Mouse (Mus musculus) 416B (cell line): ENCODE measurements around the gene Rcor3.
A peak's percentile ranks its signal among the peaks of the same experiment; 100 is the strongest.

ENCODE experiments used
- DNase-seq: peaks from one replicate; pipeline ENCODE4 v3.0.0; 2011; ENCODE audit warnings: low read depth

Gene Rcor3

DNA sequence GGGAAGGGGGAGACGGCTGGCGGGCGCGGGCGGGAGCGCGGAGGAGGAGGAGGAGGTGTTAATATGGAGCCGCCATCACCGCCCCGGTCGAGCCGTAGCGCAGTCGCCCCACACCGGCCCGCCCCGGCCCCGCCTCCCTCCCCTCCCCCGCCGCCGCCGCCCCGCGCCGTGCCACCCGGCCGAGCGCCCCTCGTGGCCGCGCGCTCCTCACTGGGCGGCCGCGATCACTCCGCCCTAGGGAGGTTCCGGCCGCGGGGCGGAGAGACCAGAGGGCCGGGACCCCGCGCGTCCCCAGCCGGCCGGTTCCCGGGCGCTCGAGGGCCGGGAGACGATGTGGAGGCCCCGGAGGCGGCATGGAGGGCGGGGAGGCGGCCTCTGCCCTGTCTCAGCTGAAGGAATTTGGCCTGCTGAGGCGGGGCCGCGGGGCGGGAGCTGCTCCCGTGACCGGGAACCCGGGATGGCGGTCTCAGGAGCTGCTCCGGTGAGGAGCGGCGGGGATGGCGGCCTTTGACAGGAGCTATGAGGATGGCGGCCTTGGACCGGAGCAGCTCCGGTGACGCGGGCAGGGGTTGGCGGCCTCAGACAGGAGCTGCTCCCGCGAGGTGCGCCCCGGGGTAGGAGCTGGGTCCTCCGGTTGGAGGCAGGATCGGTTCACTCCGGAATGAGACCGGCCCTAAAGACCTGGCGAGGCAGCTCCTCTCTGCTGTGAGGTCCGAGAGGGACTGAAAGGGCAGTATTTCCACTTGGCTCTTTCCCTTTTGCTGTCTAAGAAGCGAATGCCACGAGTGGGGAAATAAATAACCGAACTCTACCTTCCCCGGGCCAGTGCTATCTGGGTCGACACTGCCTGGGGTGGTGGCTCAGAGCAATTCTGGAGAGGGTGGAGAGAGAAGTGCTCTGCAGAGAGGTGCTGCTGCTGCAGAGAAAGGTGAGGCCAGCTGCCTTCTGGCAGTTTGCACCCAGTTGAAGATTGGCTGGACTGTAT is at the start of gene Rcor3:
Gene Rcor3, minus strand, starts transcription at position 137 of the 985 bp plus-strand sequence.
- DNase-seq = peak; percentile 63

DNA sequence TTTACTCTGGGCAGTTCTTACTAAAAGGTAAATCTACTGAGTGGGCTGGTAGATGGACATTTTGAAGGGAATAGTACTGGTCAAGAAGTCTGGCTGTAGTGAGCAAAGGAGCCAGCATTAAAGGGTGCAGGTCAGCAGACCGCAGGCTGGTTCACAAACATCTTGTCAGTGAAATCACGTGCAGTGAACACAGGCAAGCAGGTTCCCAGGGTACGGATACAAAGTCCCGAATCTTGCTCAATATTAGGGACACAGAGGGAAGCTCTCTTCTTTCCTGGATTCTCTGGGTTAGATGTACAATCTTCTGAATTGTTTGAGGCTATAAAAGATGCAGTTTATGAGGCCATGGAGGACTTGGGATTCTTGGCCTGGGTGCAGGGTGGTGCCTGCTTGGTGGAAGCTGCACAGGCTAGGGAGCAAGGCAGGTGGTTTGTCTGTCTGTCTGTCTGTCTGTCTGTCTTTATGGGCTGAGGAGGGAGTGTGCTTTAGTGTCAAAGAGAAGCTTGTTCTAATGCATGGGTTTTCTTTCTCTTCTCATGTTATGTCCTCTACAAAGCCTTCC is 43.9 kb upstream of the Rcor3 start:
- DNase-seq = no peak

DNA sequence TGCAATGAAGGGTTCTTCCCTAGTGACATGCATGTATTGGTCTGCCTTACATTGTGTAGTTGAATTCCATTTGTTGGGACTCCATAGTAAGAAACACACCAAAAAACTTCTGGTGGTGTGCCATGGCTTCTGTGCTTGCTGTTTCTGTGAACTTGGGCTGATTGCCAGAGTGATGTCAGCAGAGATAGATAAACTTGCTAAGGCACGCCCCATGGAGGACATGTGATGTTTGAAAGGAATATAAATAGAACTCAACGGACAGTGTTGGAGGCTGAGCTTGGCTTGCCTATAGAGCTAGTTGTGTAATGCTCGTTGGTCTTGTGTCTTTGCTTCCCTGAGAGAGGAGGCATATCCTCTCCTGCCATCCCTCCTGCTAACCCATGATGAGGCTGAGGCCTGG is 42.0 kb upstream of the Rcor3 start:
- DNase-seq = peak; percentile 16

DNA sequence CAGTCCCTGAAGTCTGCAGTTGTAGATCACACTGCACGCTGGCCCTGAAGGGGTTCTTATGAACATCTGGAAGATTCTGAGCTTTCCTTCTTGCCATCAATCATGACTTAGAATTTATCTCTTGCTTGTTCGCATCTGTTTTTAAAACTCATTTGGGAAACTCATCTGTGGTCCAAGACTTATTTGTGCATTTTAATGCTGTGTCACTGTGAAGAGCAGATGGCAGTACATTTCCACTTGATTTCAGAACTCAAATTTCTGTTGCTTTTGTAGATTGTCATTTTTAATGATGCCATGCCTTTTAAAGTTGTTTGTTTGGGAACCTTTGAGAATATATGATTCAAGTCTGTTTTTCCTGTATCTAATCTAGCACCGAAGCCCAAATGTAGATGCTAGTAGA is 33.6 kb upstream of the Rcor3 start:
- no peak for DNase-seq

DNA sequence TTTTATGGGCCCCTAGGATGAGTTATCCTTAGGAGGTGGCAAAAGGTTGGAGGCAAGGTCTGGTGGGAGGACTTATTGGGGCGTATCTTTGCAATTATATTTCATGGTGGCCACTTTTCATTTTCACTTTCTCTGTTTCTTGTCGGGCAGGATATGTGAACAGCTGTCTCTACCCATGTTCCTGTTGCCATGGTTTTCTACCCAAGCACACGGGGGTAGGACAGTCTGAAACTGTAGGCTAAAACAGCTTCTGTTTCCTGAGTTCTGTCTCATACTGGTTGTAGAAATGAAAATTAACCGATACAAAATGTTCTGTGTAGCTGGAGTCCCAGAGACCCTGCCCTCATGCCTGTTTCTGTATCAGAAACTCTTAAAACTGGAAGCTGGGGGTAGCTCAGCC is 13.3 kb upstream of the Rcor3 start:
- no peak for DNase-seq

DNA sequence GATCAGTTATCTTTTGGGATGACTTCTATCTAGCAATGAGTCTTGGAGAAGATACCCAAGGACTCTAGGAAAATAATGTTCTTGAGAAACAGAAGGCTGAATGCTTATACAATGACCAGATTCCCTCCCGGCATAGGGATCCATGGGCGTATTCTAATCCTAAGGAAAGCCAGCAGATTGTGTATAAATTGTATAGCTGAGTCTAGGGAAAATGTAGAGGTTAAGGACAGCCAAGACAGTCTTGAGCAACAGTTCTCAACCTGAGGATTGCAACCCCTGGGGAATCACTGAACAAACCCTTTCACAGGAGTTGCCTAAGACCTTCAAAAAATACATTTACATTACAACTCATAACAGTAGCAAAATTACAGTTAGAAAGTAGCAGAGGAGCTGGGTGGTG is 2.5 kb upstream of the Rcor3 start:
- no peak for DNase-seq

DNA sequence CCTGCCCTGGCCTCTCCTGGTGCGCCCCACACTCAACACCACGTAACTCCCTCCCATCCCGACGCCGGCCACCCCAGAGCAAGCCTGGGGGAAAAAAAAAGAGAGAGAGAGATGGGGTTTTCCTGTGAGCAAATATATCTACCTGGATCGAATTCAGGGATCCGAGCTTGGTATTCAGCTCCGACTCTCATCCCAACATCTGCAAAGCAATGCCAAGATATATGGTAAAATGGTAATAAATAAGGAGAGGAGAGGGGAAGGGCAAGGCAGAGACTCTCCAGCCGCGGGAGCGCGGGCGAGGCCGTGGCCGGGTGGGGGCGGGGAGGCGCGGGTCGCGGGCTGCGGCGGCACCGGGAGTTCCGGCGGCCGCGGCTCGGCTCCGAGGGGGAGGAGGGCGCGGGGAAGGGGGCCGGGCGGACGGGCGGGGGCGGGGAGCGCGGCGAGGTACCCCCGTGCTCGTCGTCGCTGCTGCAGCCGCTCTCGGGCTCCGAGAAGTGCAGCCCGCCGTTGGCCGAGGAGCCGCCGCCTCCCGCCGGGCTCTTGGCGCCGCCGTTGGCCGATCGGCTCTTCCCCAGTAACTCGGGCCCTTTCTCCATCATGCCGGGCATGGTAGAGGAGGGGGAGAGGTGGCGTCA is 454 bp downstream of the Rcor3 start:
- DNase-seq = no peak

DNA sequence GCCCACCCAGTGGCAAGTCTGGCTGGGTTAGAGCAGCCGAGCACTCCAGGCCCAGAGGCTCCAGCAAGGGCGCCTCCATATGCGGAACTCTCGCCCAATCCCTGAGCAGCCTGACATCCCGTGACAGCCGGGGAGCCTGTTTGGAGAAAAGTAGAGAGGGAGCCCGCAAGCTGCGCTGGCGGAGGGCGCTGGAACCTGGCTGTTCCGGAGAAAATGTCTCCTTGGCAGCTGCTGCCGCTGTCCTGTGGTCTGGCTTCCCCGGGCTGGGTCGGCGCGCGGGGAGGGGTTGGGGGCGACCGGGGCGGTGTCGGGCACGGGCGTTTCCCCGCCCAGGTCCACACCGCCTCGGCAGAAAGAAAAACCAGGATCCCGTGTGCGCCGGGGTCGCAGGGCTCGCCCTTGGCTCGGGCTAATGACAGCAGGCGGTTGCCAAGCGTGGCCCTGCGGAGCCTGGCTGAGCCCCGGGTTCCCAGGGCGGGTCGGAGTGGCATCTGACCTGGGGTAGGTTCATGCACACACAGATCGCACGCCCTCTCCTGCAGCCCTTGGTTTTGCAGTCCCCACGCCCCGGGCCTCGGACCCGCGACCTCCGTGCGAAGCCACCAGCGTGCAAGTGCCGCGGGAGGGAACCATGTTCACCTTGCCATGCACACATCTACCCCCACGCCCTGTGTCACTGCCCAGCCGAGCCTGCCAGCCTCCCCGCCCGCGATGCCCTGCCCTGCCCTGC is 1.1 kb downstream of the Rcor3 start:
- peak; percentile 89 for DNase-seq

DNA sequence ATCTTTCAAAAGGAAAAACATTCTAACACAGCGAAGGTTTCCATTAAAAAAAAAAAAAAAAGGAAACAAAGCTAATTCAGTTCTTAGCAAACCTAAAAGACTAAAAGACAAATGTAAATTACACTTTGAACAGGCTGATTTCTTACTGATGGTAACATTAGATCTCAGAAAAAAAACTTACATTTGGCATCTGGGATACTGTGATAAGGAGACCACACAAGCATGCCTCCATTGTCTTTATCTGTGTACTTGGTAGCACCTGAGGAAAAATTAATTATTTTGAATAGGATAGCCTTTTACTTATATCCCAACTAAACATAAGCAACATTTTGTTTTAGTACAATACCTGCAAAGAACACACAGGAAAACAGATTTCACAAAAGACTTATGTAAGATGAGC is 7.7 kb downstream of the Rcor3 start:
- DNase-seq = no peak

DNA sequence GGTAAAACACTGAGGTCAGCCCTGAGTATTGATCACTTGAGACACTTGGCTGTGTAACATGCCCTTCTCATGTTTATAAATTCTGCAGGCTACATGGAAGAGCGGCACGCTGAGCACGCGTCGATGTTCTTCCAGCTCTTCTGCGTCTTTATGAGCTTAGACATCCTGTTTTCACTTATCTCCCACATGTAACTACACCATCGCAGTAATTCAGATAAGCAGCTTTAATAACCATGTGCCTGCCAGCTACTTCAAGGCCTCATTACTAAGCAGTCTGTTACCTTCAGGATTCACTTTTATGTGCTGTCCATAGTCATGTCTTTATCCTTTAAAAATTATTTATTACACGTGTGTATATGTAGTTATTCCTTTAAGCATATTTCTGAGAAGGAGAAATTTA is 9.5 kb downstream of the Rcor3 start:
- no peak for DNase-seq

DNA sequence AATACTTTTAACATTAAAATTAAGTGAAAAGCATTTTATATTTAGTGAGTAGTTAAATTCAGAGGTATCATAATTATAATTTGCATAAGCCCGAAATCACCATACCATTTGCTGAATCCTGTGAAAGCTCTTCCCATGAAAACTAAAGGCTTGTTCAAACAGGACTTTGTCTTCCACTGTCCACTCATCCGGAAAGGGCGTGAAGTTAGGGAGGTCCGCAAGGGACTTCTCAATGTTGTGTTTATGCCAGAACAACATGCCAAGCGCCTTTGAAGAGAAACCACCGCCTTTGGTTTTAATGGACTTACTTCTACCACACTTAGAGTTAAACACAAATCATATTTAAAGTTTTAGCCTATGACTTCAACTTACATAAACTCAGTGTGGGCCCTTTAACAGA is 12.1 kb downstream of the Rcor3 start:
- DNase-seq = no peak

DNA sequence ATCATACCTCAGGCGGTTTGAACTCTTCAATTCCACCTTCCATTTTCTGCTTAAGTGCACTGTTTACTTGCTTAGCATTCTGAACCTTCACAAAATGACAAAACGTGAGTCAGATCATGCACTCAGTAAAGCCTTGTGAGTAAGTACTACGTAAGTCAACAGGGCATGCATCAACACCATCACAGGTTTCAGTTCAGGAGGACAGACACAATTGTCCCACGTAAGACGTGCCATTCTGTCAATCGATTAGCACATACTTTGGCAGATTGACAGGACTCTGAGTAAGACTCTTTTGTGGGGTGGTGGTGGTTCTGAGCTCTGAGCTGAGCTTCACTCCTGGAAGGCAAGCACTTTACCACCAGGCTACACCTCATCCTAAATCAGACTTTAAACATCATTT is 21.6 kb downstream of the Rcor3 start:
- no peak for DNase-seq

DNA sequence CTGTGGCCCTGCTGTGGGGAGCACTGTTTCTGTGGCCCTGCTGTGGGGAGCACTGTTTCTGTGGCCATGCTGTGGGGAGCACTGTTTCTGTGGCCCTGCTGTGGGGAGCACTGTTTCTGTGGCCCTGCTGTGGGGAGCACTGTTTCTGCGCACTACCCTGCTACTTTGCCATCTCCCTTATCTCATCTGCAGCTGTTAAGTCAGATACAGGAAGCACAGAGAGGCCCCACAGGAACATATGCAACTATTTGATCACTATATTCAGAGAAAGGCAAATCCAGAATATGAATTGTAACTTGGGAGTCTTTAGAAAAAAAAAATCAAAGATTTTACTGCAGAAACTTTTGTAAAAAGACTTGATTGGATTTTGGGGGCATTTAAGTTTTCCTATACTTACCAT is 22.5 kb downstream of the Rcor3 start:
- peak; percentile 35 for DNase-seq

DNA sequence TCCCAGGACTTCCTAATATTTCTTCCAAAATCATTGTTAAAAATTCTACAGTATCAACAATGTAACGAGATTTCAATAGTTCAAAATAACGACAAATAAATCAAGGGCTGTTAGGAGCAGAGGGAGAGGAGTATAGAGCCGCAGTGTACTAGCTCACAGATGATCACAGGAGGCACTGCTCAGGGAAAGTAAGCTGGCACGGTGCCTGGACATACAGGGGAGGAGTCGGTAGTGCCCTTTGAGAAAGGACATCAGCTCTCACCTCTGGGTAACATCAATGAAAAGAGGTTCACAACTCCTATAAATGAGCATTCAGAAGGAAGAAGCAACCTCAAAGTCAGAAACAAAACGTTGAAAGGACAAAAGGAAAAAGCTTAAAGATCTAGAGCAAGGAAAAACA is 28.7 kb downstream of the Rcor3 start:
- no peak for DNase-seq

DNA sequence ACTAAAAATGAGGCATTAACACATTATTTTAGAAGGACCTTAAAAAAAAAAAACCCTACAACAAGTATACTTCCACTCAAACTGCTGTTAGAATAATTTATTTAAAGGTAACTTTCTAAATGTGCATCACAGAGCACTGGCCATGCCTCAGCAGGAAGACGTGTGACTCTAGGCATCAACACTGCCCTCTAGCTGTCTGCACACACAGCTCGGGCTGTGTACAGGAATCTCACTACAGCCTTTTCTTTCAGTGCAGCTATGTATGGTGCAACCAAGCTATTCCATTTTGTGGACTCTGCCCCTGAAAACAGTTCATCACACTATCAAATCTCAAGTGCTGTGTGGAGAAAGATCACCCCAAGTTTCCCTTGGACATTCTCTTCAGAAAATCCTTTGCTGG is 30.5 kb downstream of the Rcor3 start:
- peak; percentile 65 for DNase-seq

DNA sequence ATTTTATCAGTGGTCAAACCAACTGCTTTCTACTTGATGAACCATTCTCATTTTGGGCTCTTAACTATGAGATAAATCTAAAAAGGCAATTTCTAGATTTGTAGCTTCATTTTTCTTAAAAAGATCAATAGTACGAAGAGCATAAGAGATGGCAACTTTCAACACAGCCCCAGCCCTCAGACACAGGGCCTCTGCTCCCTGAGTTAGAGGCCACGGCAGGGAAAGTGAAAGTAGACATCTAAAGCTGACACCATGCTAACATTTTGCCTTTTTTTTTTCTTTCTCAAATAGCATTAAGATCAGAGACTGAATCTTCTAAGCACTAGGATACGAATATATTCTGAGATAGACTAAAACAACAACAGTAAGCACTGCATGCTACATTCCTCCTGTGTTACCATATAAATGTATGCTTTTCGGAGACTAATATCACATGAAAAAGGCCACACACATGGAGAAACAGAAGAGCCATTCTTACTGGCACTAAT is 31.9 kb downstream of the Rcor3 start:
- no peak for DNase-seq

DNA sequence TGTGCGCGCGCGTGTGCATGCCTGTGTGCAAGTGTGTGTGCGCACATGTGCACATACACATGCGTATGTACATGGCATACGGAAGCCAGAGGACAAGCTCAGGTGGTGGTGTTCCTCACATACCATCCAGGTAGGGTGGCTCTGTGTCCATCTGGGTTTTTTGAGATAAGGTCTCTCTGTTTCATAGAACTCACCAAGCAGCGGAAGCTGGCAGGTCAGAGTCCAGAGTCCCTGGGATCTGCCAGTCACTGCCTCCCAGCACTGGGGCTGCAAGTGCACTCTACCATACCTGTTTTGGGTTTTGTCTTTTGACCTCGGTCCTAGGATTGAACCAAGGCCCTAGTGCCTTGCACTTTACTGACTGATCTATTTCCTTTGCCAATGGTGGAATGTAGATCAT is 33.8 kb downstream of the Rcor3 start:
- no peak for DNase-seq

DNA sequence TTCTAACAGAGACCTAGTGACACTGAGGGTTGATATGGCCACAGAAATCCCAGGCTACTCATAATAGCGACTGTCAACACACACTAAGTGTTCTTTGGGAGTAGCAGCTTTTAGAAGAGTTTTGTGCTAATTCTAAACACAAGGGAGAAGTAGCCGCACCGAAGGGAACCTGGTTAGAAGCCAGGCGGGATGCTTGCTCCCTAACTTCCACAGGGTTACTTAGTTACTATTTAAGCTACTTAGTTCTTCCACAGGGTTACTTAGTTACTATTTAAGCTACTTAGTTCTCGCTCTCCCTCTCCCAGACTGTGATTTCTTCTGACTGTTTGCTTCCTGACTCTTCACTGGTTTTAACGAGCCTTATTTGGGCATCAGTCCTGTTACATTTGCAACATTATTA is 34.7 kb downstream of the Rcor3 start:
- no peak for DNase-seq

DNA sequence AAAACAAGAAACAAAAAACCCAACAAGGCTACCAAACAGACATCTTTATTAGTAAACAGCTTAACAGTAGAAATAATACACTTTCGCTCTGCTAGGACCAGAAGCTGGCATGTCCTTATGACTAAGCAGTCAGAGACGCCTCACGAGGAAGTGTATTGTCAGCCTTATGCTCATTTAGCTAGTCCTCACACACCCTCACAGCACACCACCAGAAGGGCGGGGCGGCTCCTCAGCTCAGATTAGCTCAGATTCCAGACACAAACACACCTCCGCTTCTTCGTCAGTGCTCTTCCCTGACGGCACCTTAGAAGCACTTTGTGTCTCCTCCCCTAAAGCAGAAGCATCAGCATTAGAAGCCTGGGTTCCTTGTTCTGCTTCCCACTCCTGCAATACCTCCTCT is 36.5 kb downstream of the Rcor3 start:
- no peak for DNase-seq

DNA sequence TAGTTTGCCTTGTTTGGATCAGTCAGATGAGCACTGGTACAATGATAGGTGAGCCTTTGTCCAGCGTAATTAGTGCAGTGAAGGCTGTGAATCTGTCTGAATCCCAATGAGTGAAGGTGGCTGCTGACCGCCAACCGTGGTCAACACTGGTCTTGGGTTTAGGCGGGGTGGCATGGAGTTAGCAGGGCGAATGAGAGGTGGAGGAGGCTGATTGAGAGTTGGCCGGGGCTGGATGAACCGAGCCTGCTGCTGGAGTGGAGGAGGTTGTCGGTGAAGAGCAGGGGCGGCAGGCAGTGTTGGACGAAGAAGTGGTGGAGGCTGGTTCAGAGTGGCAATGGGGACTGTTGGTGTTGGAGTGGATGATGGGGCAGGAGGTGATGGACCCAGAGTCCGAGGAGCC is 37.1 kb downstream of the Rcor3 start:
- DNase-seq = no peak

DNA sequence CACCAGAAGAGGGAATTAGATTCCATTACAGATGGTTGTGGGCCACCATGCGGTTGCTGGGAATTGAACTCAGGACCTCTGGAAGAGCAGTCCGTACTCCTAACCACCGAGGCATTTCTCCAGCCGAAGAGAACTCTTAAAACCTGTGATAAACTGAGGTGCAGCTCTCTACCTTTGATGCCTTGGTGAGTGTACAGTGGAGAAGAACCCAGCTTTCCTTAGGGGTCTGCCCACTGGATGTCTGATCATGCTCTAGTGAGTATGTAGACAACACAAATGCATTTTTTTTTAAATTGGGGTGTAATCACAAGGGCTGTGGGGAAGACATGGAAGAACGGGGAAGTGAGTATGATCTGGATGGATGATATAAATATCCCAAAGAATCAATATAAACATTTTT is 42.2 kb downstream of the Rcor3 start:
- no peak for DNase-seq

DNA sequence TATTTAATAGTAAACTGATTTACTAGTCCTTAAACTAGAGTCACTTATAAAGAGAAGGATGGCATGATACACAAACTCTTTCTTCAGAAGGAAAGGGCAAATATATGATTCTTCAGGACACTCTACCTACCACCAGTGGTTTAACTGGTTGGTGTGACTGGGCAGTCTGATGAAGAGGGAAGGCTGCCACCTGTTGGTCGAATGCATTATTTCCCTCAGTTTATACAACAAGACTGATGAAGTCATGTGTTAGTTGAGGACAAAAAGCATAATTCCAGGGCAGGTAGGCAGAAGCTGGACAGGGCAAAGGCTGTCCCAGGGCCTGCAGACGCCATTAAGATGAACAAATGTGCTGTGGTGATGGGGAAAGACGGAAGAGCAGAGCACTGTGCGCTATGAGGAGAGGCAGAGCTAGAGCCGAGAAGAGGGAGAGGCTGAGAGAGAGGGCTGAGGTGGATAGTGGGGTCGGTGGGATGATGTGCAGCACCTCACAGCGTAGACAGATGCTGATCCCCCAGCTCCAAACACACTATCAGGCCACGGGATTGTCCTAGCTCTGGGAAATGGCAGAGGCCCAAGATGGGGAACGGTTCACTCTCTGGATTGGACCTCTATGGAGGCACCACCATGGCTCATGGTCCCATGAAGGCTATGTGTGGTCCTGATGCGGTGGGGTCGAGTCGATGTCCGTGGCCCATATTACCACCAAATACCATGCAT is 43.3 kb downstream of the Rcor3 start:
- peak; percentile 80 for DNase-seq
